Mouse (Mus musculus) hindlimb bud, embryonic 11.5 days (tissue): ENCODE measurements around the gene Pgbd5.

Experiments
- DNase-seq: peaks from one replicate; pipeline ENCODE4 v3.0.0-alpha.2; 2012; ENCODE audit warnings: low read depth, low spot score; ENCODE audit errors: extremely low spot score

Pgbd5 gene

GRCm38 (mm10) chr8:124393927-124394326 is 45.5 kb downstream of the Pgbd5 start:
- DNase-seq = no peak

- DNase-seq = no peak
Observed at GRCm38 (mm10) chr8:124393013-124393412, 46.4 kb downstream of the Pgbd5 start.

GRCm38 (mm10) chr8:124392271-124393012 is 47.0 kb downstream of the Pgbd5 start:
- no peak for DNase-seq

GRCm38 (mm10) chr8:124391191-124391590 is 48.3 kb downstream of the Pgbd5 start:
- no peak for DNase-seq

GRCm38 (mm10) chr8:124389495-124389894 is 50.0 kb downstream of the Pgbd5 start:
- DNase-seq = no peak

- no peak for DNase-seq
Observed at GRCm38 (mm10) chr8:124386225-124386899, 53.1 kb downstream of the Pgbd5 start.

- DNase-seq = no peak
Observed at GRCm38 (mm10) chr8:124384336-124384735, 55.1 kb downstream of the Pgbd5 start.

GRCm38 (mm10) chr8:124382235-124382634 is 57.2 kb downstream of the Pgbd5 start:
- no peak for DNase-seq

- no peak for DNase-seq
Observed at GRCm38 (mm10) chr8:124379289-124379688, 60.2 kb downstream of the Pgbd5 start.

- no peak for DNase-seq
Observed at GRCm38 (mm10) chr8:124376406-124376805, 63.1 kb downstream of the Pgbd5 start.

GRCm38 (mm10) chr8:124375727-124376126 is 63.7 kb downstream of the Pgbd5 start:
- DNase-seq = no peak

GRCm38 (mm10) chr8:124375168-124375567 is 64.3 kb downstream of the Pgbd5 start:
- DNase-seq = no peak

GRCm38 (mm10) chr8:124373753-124374152 is 65.7 kb downstream of the Pgbd5 start:
- DNase-seq = no peak

- no peak for DNase-seq
Observed at GRCm38 (mm10) chr8:124371410-124372123, 67.9 kb downstream of the Pgbd5 start.

GRCm38 (mm10) chr8:124370422-124371183 is 68.9 kb downstream of the Pgbd5 start:
- no peak for DNase-seq

GRCm38 (mm10) chr8:124368213-124368612 is 71.2 kb downstream of the Pgbd5 start:
- DNase-seq = peak; percentile 49

- DNase-seq = no peak
Observed at GRCm38 (mm10) chr8:124363337-124363736, 76.1 kb downstream of the Pgbd5 start.

GRCm38 (mm10) chr8:124362589-124362988 is 76.9 kb downstream of the Pgbd5 start:
- no peak for DNase-seq

- no peak for DNase-seq
Observed at GRCm38 (mm10) chr8:124361773-124362427, 77.6 kb downstream of the Pgbd5 start.

GRCm38 (mm10) chr8:124360911-124361310 is 78.5 kb downstream of the Pgbd5 start:
- DNase-seq = no peak

- no peak for DNase-seq
Observed at GRCm38 (mm10) chr8:124351636-124352035, 87.8 kb downstream of the Pgbd5 start.
